Mouse (Mus musculus) duodenum, adult 2 months (tissue): ENCODE measurements around the gene Ros1. TPM values are rescaled to one million over a fixed set of nuclear protein-coding genes. Genes with fewer than 3 reads are reported as not detected.

Experiments used
- polyA plus RNA-seq: library from polyadenylated mRNA; depleted of rRNA; stranded (reverse); fragments of >200 nt; gene quantifications from 2 replicates; pipeline ENCODE4 v1.2.3, GENCODE M21; 2012; ENCODE audit warnings: low replicate concordance; rRNA removed

Ros1 gene
- 0.04 and 0.25 TPM in 2 replicates for polyA plus RNA-seq

DNA sequence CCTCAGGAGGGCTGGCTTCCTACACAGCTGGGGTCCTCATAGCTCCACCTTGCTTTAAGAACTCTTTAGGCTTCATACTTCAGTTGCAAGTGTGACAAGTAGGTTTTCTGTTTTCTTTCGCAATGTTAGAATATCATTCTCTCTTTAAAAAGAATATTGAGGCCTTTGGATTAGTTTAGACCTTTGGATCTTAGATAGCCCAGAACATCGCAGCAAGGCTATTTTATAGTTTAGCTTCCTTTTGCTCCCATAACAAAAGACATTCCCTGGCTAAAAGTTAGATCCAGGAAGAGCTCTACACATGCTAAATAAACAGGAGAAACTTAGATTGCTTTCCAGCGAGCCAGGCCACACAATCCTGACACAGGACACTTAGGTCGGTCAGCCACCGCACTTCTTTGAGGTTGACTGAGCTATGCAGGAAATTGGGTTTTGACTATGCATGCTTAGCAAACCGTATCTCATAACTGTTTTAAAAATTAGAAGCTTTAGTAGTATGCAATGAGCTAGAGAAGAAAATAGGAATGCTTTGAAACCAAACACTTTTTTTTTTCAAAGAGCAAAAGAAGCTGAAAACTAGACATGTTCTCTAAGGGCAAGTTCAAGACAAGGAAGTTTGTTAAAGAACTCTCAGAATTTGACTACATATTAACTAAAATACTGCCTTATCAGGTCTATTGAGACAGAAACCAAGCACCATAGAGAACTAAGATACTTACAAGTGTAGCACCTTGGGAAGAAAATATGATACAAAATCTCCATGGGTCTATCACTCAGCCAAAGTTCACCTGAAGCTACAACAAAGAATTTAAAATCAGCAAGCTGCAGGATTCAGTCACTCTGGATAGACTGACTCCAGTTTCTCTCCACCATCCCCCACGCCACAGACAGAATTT is at the start of gene Ros1:
Gene Ros1, minus strand, starts transcription at position 288 of the 896 bp plus-strand sequence.

GRCm38 (mm10) chr10:52233301-52233968 is 38.4 kb upstream of the Ros1 start, which contains the start of gene Dcbld1:
Gene Dcbld1 (plus strand): TSS chr10:52233619.

DNA sequence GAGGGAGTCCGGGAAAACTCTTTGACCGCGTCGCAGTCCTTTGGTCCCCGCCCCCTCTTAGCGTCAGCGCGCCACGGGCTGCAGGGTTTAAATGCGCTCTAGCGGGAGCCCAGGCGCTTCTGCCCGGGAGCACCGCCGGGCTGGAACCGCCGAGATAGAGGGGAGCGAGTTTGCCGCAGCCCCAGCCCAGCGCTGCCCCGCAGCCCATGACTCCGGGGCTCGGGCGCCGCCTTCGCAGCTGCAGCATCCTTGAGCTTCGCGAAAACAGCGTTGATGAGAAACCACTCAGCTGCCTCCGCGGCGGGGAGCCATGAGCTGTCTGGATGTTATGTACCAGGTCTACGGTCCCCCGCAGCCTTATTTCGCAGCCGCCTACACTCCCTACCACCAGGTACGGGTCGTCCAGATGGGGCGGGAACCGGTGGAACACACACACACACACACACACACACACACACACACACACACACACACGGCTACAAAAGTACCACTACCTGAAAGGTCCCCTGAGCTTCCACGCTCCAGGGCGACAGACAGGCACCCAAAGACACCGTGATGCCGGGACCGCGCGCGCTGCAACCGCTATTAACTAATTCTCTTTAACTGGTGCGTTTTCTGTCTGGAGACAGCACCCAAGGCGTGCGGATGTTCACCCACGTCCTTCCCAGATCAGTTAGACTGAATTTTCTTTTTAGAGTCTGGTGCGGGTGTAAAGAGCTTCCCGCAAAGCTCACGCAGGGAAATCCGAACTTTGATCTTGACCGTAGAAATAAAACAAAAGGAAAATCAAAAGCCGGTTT is 172.4 kb downstream of the Ros1 start, which contains the start of gene Vgll2:
Gene Vgll2, plus strand, starts transcription at position 90 of the 800 bp plus-strand sequence.

Other genes starting within 250 kb of the Ros1 start
- gene Vgll2, start 172.7 kb downstream of the Ros1 start, polyA plus RNA-seq, result not detected in 2 replicates
- gene Dcbld1, start 38.4 kb upstream of the Ros1 start, polyA plus RNA-seq, result 19.1 and 19.9 TPM in 2 replicates
- gene Gm26741, start 163.5 kb upstream of the Ros1 start, polyA plus RNA-seq, result not detected in 2 replicates
- 1.2 and 2.3 TPM in 2 replicates for gene Gopc, start 186.9 kb upstream of the Ros1 start, polyA plus RNA-seq
- gene Nepn, start 193.7 kb upstream of the Ros1 start, polyA plus RNA-seq, result not detected in 2 replicates
- 21.6 and 38.1 TPM in 2 replicates for gene Nus1, start 222.3 kb upstream of the Ros1 start, polyA plus RNA-seq